Mouse (Mus musculus): ENCODE data around the gene Amy2a4. TPM values are rescaled to one million over a fixed set of nuclear protein-coding genes. Genes with fewer than 3 reads are reported as not detected.
"Not testable (repeated sequence)": the region's sequence is repeated elsewhere in the genome, so short reads cannot be mapped to it uniquely, and the experiment has no call there.

Amy2a4 gene
- not detected for total RNA-seq (2021)
- long read RNA-seq, experiment 1, result 0 reads
- long read RNA-seq, experiment 2, transcript Amy2a4-201 (10 exons, 3,717 nt), result major isoform, 244 of 272 reads
- long read RNA-seq, experiment 2, partial matches to known transcripts, result 25 of 272 reads
- long read RNA-seq, experiment 2, other reads (novel, unspliced or antisense), result 3 of 272 reads

DNA sequence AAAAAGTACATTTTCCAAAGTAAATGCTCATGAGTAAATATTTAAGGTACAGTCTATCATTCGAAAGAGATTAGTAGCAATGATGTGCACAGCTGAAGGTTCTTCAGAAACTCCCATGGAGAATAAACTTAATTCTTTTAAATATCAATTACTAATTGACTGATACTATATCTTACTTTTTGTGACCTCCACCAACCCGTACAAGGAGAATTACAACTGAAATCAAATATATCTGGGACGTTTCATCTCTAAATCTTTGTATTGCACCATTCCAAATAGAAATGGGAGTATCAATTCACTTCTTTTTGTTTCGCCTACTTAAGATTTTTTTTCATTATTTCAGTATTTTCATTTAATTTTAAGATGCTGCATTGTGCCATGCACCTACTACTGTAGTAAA lies at the start of gene Amy2a4:
TSS of gene Amy2a4 (minus strand) at position 101 of the 400 bp plus-strand sequence.
- DNase-seq, result not testable (repeated sequence)

- not testable (repeated sequence) for DNase-seq
Observed at GRCm38 (mm10) chr3:113323952-113324351, 32.7 kb upstream of the Amy2a4 start, which contains the start of gene Amy2a3. Gene Amy2a3, minus strand, starts transcription at chr3:113324052.

DNA sequence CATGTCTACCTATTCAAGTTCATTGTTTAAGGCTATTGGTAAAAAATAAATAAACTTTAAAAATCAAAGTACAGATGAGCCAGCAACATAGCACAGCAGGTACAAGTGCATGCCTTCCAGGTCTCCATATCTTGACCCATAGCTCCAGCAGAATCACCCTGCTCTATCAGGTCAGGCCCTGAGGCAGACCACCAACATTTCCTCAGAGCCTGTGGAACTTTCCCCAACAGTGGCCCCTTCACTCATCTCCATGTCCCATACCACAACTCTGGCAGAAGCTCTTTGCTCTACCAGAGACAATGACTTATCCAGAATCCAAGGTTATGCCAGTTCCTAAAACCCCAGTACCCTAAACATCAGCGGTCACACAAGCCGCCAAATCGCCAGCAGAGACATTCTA lies 21.7 kb upstream of the Amy2a4 start:
- DNase-seq, result not testable (repeated sequence)

- DNase-seq, result not testable (repeated sequence)
Observed at GRCm38 (mm10) chr3:113280285-113280684, 11.0 kb downstream of the Amy2a4 start.

DNA sequence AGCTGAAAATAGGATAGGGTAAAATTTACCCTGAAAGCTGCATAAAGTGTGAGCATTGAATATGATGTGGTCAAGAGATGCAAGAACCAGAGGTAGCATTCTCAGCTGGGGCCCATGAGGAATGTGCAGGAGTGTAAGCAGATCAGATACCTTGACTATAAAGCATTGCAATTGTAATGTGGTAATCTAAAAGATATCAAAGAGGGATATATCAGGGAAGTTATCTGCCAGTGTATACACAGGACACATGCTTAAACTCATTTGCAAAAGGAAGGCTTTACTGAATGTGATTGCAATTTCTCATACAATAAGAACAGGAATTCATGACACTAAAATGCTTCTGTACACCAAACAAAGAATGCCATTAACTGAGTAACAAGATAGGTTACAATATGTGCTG lies 11.7 kb downstream of the Amy2a4 start:
- not testable (repeated sequence) for DNase-seq

DNA sequence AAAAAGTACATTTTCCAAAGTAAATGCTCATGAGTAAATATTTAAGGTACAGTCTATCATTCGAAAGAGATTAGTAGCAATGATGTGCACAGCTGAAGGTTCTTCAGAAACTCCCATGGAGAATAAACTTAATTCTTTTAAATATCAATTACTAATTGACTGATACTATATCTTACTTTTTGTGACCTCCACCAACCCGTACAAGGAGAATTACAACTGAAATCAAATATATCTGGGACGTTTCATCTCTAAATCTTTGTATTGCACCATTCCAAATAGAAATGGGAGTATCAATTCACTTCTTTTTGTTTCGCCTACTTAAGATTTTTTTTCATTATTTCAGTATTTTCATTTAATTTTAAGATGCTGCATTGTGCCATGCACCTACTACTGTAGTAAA lies 32.5 kb downstream of the Amy2a4 start, which contains the start of gene Amy2a5:
TSS of gene Amy2a5 (minus strand) at position 101 of the 400 bp plus-strand sequence.
- not testable (repeated sequence) for DNase-seq

Other genes starting within 250 kb of the Amy2a4 start
- under 1 TPM; 0.36 to 0.59 TPM for gene Amy2a5, start 32.6 kb downstream of the Amy2a4 start, total RNA-seq (2021)
- not detected for gene Amy2a3, start 32.6 kb upstream of the Amy2a4 start, total RNA-seq (2021)
- not detected for gene Amy2a2, start 65.2 kb upstream of the Amy2a4 start, total RNA-seq (2021)
- gene Amy2a1, start 241.0 kb upstream of the Amy2a4 start, total RNA-seq (2021), result not detected